Mouse (Mus musculus) lung, embryonic 15.5 days (tissue): Measurements from ENCODE around the gene Padi2. TPM values are rescaled to one million over a fixed set of nuclear protein-coding genes. Genes with fewer than 3 reads are reported as not detected.
A peak's percentile ranks its signal among the peaks of the same experiment; 100 is the strongest.

ENCODE experiments used
- ATAC-seq: fragments of 200-750 bp; cut with Nextera tagmentation; 2 replicates; pipeline ENCODE4 v1.8.0; 2017; ENCODE audit warnings: moderate number of reproducible peaks, borderline replicate concordance; ENCODE audit not compliant: low FRiP score, low TSS enrichment; ENCODE audit errors: extremely low read depth
- H3K27ac ChIP-seq: fragments of 300-500 bp; sonication (generic); 2 replicates; pipeline ENCODE4 v1.5.1; 2015; ENCODE audit warnings: moderate library complexity, mild to moderate bottlenecking, inconsistent platforms
- H3K27me3 ChIP-seq: fragments of 300-500 bp; sonication (generic); 2 replicates; pipeline ENCODE4 v1.6.1; 2015; ENCODE audit warnings: inconsistent platforms
- H3K36me3 ChIP-seq: fragments of 300-500 bp; sonication (generic); 2 replicates; pipeline ENCODE4 v1.6.1; 2015; ENCODE audit warnings: inconsistent platforms
- H3K4me1 ChIP-seq: fragments of 300-500 bp; sonication (generic); 2 replicates; pipeline ENCODE4 v1.6.1; 2015; ENCODE audit warnings: inconsistent platforms
- H3K4me2 ChIP-seq: fragments of 300-500 bp; sonication (generic); 2 replicates; pipeline ENCODE4 v1.6.1; 2015; ENCODE audit warnings: inconsistent platforms, mild to moderate bottlenecking, moderate library complexity
- H3K4me3 ChIP-seq: fragments of 300-500 bp; sonication (generic); 2 replicates; pipeline ENCODE4 v1.5.1; 2015; ENCODE audit warnings: mild to moderate bottlenecking, inconsistent platforms
- H3K9ac ChIP-seq: fragments of 300-500 bp; sonication (generic); 2 replicates; pipeline ENCODE4 v1.6.1; 2015; ENCODE audit warnings: inconsistent platforms
- H3K9me3 ChIP-seq: fragments of 300-500 bp; sonication (generic); 2 replicates; pipeline ENCODE4 v1.6.1; 2016; ENCODE audit warnings: inconsistent platforms
- WGBS: fragments of 180-500 bp; shearing (Covaris S2); methylation state at CpG from one replicate; pipeline ENCODE4 v1.1.7; 2015; 5-methylcytosine and 5-hydroxymethylcytosine counted together
- polyA plus RNA-seq: library from polyadenylated mRNA; unstranded; fragments of >200 nt; fragmentation: Nextera tagmentation; extraction: Ambion mirVana; gene quantifications from 2 replicates; pipeline ENCODE4 v1.2.1, GENCODE M21; 2015

The Padi2 gene
- polyA plus RNA-seq, 1 experiment from 2014 or later = 2.6 TPM

- no peaks in the 10 kb centered on the region for H3K27me3 ChIP-seq
- no peaks in the 10 kb centered on the region for H3K36me3 ChIP-seq
- no peak for ATAC-seq
- no peaks in the 10 kb centered on the region; the same call in 1 of the 2 replicates for H3K4me1 ChIP-seq
- H3K9me3 ChIP-seq = no peaks in the 10 kb centered on the region
- H3K4me3 ChIP-seq = no peak overlapping the region
- no peak overlapping the region for H3K27ac ChIP-seq
- 65% methylated on average over 8 of the region's 8 CpGs for WGBS
- H3K9ac ChIP-seq = no peak overlapping the region
- no peak overlapping the region for H3K4me2 ChIP-seq
Measured at GRCm38 (mm10) chr4:140929745-140930144, 23.6 kb downstream of the Padi2 start.

GRCm38 (mm10) chr4:140930900-140931470, 24.8 kb downstream of the Padi2 start:
- Histone ChIP-seq H3K9ac (no peak overlapping the region), H3K9me3 (no peaks in the 10 kb centered on the region), H3K36me3 (no peaks in the 10 kb centered on the region), H3K4me2 (no peak overlapping the region), H3K4me3 (no peak overlapping the region), H3K4me1 (no peaks in the 10 kb centered on the region; the same call in 1 of the 2 replicates), H3K27me3 (no peaks in the 10 kb centered on the region), H3K27ac (no peak overlapping the region)
- 48% methylated on average over 10 of the region's 10 CpGs for WGBS
- no peak for ATAC-seq

- H3K27ac ChIP-seq = no peak overlapping the region
- H3K4me1 ChIP-seq = no peaks in the 10 kb centered on the region
- no peaks in the 10 kb centered on the region for H3K36me3 ChIP-seq
- no peak for ATAC-seq
- H3K4me2 ChIP-seq = no peak overlapping the region
- H3K9me3 ChIP-seq = no peaks in the 10 kb centered on the region
- no peaks in the 10 kb centered on the region for H3K27me3 ChIP-seq
- no peak overlapping the region for H3K4me3 ChIP-seq
- H3K9ac ChIP-seq = no peak overlapping the region
- WGBS = 78% methylated on average over 9 of the region's 9 CpGs
Measured at GRCm38 (mm10) chr4:140935643-140936042, 29.5 kb downstream of the Padi2 start.

- Histone ChIP-seq H3K27me3 (no peaks in the 10 kb centered on the region), H3K4me1 (peaks cover 19% of the 10 kb centered on the region), H3K4me3 (no peak overlapping the region), H3K27ac (no peak overlapping the region), H3K9me3 (no peaks in the 10 kb centered on the region), H3K9ac (no peak overlapping the region), H3K36me3 (no peaks in the 10 kb centered on the region), H3K4me2 (no peak overlapping the region)
- 87% methylated on average over 12 of the region's 12 CpGs for WGBS
- no peak for ATAC-seq
Measured at GRCm38 (mm10) chr4:140944356-140944755, 38.2 kb downstream of the Padi2 start.

- H3K4me2 ChIP-seq = no peak overlapping the region
- H3K27ac ChIP-seq = no peak overlapping the region
- H3K4me3 ChIP-seq = no peak overlapping the region
- H3K36me3 ChIP-seq = no peaks in the 10 kb centered on the region
- no peaks in the 10 kb centered on the region for H3K27me3 ChIP-seq
- 69% methylated on average over 5 of the region's 5 CpGs for WGBS
- peaks cover 19% of the 10 kb centered on the region for H3K4me1 ChIP-seq
- ATAC-seq = 0 out of 2 replicates have a peak, but pooled peaks have one; percentile 23
- H3K9ac ChIP-seq = no peak overlapping the region
- H3K9me3 ChIP-seq = no peaks in the 10 kb centered on the region
Measured at GRCm38 (mm10) chr4:140944961-140945442, 38.9 kb downstream of the Padi2 start.

GRCm38 (mm10) chr4:140945571-140945970, 39.4 kb downstream of the Padi2 start:
- no peaks in the 10 kb centered on the region for H3K36me3 ChIP-seq
- H3K27ac ChIP-seq = no peak overlapping the region
- H3K4me1 ChIP-seq = peaks cover 19% of the 10 kb centered on the region
- 81% methylated on average over 4 of the region's 4 CpGs for whole genome bisulfite sequencing
- H3K4me3 ChIP-seq = no peak overlapping the region
- no peak overlapping the region for H3K4me2 ChIP-seq
- no peak for ATAC-seq
- no peak overlapping the region for H3K9ac ChIP-seq
- H3K27me3 ChIP-seq = no peaks in the 10 kb centered on the region
- no peaks in the 10 kb centered on the region for H3K9me3 ChIP-seq

- H3K9ac ChIP-seq = no peak overlapping the region
- ATAC-seq = no peak
- H3K4me3 ChIP-seq = no peak overlapping the region
- no peak overlapping the region for H3K27ac ChIP-seq
- H3K27me3 ChIP-seq = no peaks in the 10 kb centered on the region
- no peak overlapping the region for H3K4me2 ChIP-seq
- H3K36me3 ChIP-seq = no peaks in the 10 kb centered on the region
- peaks cover 19% of the 10 kb centered on the region for H3K4me1 ChIP-seq
- no peaks in the 10 kb centered on the region for H3K9me3 ChIP-seq
- 33% methylated on average over 4 of the region's 4 CpGs for WGBS
Measured at GRCm38 (mm10) chr4:140946048-140946447, 39.9 kb downstream of the Padi2 start.

- no peak for ATAC-seq
- Histone ChIP-seq H3K4me2 (no peak overlapping the region), H3K9me3 (no peaks in the 10 kb centered on the region), H3K27ac (no peak overlapping the region), H3K36me3 (no peaks in the 10 kb centered on the region), H3K27me3 (no peaks in the 10 kb centered on the region), H3K4me1 (peaks cover 19% of the 10 kb centered on the region), H3K9ac (no peak overlapping the region), H3K4me3 (no peak overlapping the region)
- WGBS = 56% methylated on average over 14 of the region's 14 CpGs
Measured at GRCm38 (mm10) chr4:140946580-140947205, 40.5 kb downstream of the Padi2 start.

- no peak for ATAC-seq
- Histone ChIP-seq H3K27ac (no peak overlapping the region), H3K27me3 (no peaks in the 10 kb centered on the region), H3K4me1 (peaks cover 19% of the 10 kb centered on the region), H3K4me3 (no peak overlapping the region), H3K36me3 (no peaks in the 10 kb centered on the region), H3K9me3 (no peaks in the 10 kb centered on the region), H3K4me2 (no peak overlapping the region), H3K9ac (no peak overlapping the region)
- WGBS = 52% methylated on average over 12 of the region's 12 CpGs
Measured at GRCm38 (mm10) chr4:140947487-140948440, 41.6 kb downstream of the Padi2 start.

- Histone ChIP-seq H3K4me2 (no peak overlapping the region), H3K4me1 (peaks cover 19% of the 10 kb centered on the region), H3K9ac (no peak overlapping the region), H3K36me3 (no peaks in the 10 kb centered on the region), H3K4me3 (no peak overlapping the region), H3K9me3 (no peaks in the 10 kb centered on the region), H3K27me3 (no peaks in the 10 kb centered on the region), H3K27ac (no peak overlapping the region)
- 78% methylated on average over 6 of the region's 6 CpGs for WGBS
- ATAC-seq = no peak
Measured at GRCm38 (mm10) chr4:140948481-140948880, 42.3 kb downstream of the Padi2 start.

- H3K4me1 ChIP-seq = peaks cover 19% of the 10 kb centered on the region
Measured at GRCm38 (mm10) chr4:140949052-140949451, 42.9 kb downstream of the Padi2 start.

GRCm38 (mm10) chr4:140949616-140950015, 43.5 kb downstream of the Padi2 start:
- Histone ChIP-seq H3K4me2 (no peak overlapping the region), H3K9me3 (no peaks in the 10 kb centered on the region), H3K4me1 (peaks cover 19% of the 10 kb centered on the region), H3K4me3 (no peak overlapping the region), H3K36me3 (no peaks in the 10 kb centered on the region), H3K9ac (no peak overlapping the region), H3K27ac (no peak overlapping the region), H3K27me3 (no peaks in the 10 kb centered on the region)
- ATAC-seq = no peak
- 76% methylated on average over 16 of the region's 16 CpGs for WGBS

More at GRCm38 (mm10) chr4:140949052-140949451, 42.9 kb downstream of the Padi2 start:
- no peaks in the 10 kb centered on the region for H3K9me3 ChIP-seq
- no peak for ATAC-seq
- no peaks in the 10 kb centered on the region for H3K36me3 ChIP-seq
- H3K9ac ChIP-seq = no peak overlapping the region
- 67% methylated on average over 8 of the region's 8 CpGs for WGBS
- H3K27ac ChIP-seq = no peak overlapping the region
- no peak overlapping the region for H3K4me2 ChIP-seq
- H3K27me3 ChIP-seq = no peaks in the 10 kb centered on the region
- no peak overlapping the region for H3K4me3 ChIP-seq
